Mouse (Mus musculus) brain, embryonic 14.5 days (tissue): ENCODE results near the gene Snapc4.

Source experiments
- CTCF ChIP-seq: fragments of 200-500 bp; IDR thresholded peaks from 2 replicates; pipeline ENCODE4 v1.5.1; 2012; ENCODE audit warnings: inconsistent platforms, mild to moderate bottlenecking, moderate library complexity, borderline replicate concordance; ENCODE audit not compliant: insufficient read depth, insufficient read length; ENCODE audit errors: extremely low read depth
- POLR2A ChIP-seq: fragments of 200-500 bp; IDR thresholded peaks from 2 replicates; pipeline ENCODE4 v1.6.1; 2012; ENCODE audit warnings: mild to moderate bottlenecking, inconsistent platforms, borderline replicate concordance; ENCODE audit not compliant: poor library complexity, insufficient read depth, insufficient read length, severe bottlenecking; ENCODE audit errors: extremely low read depth

- no peak for TF ChIP-seq POLR2A
- TF ChIP-seq CTCF, result no peak
These were observed 18.5 kb upstream of the Snapc4 start for GRCm38 (mm10) chr2:26398978-26399377.
